Mouse (Mus musculus) brain, embryonic 14.5 days (tissue): Measurements from ENCODE around the gene Phkb.

Experiments used
- CTCF ChIP-seq: fragments of 200-500 bp; IDR thresholded peaks from 2 replicates; pipeline ENCODE4 v1.5.1; 2012; ENCODE audit warnings: inconsistent platforms, mild to moderate bottlenecking, moderate library complexity, borderline replicate concordance; ENCODE audit not compliant: insufficient read depth, insufficient read length; ENCODE audit errors: extremely low read depth
- POLR2A ChIP-seq: fragments of 200-500 bp; IDR thresholded peaks from 2 replicates; pipeline ENCODE4 v1.6.1; 2012; ENCODE audit warnings: mild to moderate bottlenecking, inconsistent platforms, borderline replicate concordance; ENCODE audit not compliant: poor library complexity, insufficient read depth, insufficient read length, severe bottlenecking; ENCODE audit errors: extremely low read depth

- TF ChIP-seq CTCF = no peak
- TF ChIP-seq POLR2A = no peak
These were observed 30.9 kb downstream of the Phkb start for GRCm38 (mm10) chr8:85871660-85872059.
